ENCODE assay signal across 14 mouse cellular contexts in genomic region chr4:134651358-134651757, GRCm38 (mm10). TPM values are rescaled to one million over a fixed set of nuclear protein-coding genes. Genes with fewer than 3 reads are reported as not detected.
DNase-seq lines count a peak whose midpoint lies in the region; ATAC-seq and TF ChIP-seq lines count a peak whose summit lies in the region.
"Had no signal": no experiment of that assay in that cellular context is flagged by ENCODE, and none has a peak within 500 bp of the region (broad histone marks: within the 10 kb centered on the region; RNA-seq: fewer than 3 reads in every experiment).

No protein-coding gene starts in this region.

- H3K4me1 ChIP-seq in heart, postnatal 0 days (ENCODE audit: control insufficient read depth, insufficient read depth): no peaks in the 10 kb centered on the region

- no peaks in the 10 kb centered on the region for H3K36me3 ChIP-seq in heart, postnatal 0 days (replicated peaks; ENCODE audit: control insufficient read depth, insufficient read depth, low read length)
- H3K36me3 ChIP-seq: G1E; heart, embryonic 13.5 days; limb, embryonic 15.5 days had no signal

- no peak overlapping the region for H3K27ac ChIP-seq in heart, postnatal 0 days (ENCODE audit: low read depth)
- H3K27ac ChIP-seq: heart, embryonic 13.5 days; limb, embryonic 15.5 days had no signal

- 68% methylated on average over 7 of the region's 7 CpGs for WGBS in heart, postnatal 0 days

- H3K9me3 ChIP-seq in heart, postnatal 0 days (replicated peaks; ENCODE audit: control insufficient read depth, low read length): no peaks in the 10 kb centered on the region
- H3K9me3 ChIP-seq: G1E; heart, embryonic 13.5 days; limb, embryonic 15.5 days had no signal

- H3K4me2 ChIP-seq in heart, postnatal 0 days (ENCODE audit: low read depth, low read length): no peak overlapping the region
- H3K4me2 ChIP-seq: heart, embryonic 13.5 days; limb, embryonic 15.5 days had no signal

- H3K4me3 ChIP-seq in heart, postnatal 0 days (ENCODE audit: low read depth, low read length): no peak overlapping the region
- H3K4me3 ChIP-seq: heart, embryonic 13.5 days; limb, embryonic 15.5 days had no signal

- peak; percentile 51 for DNase-seq in adrenal gland, postnatal 10 days
- no peak for DNase-seq in adrenal gland, postnatal 25 days
- DNase-seq in kidney, postnatal 10 days: peak; percentile 52
- DNase-seq in kidney, adult 9 months: no peak
- peak; percentile 32 to 58 for DNase-seq in adrenal gland, postnatal 36 days
- peak; percentile 36 for DNase-seq in heart, postnatal 0 days (ENCODE audit: low spot score)
- DNase-seq: kidney, postnatal 36 days; midbrain, embryonic 14.5 days; thymus, postnatal 25 days had no signal

- no peaks in the 10 kb centered on the region for H3K27me3 ChIP-seq in heart, postnatal 0 days (ENCODE audit: control insufficient read depth, insufficient read depth, low read length)
- H3K27me3 ChIP-seq: heart, embryonic 13.5 days; limb, embryonic 15.5 days had no signal

- TF ChIP-seq CTCF in heart, postnatal 0 days (IDR thresholded peaks at IDR 0.05; ENCODE audit: low read depth): no peak

- no peak overlapping the region for H3K9ac ChIP-seq in heart, postnatal 0 days (replicated peaks; ENCODE audit: low read depth, low read length)
- H3K9ac ChIP-seq: heart, embryonic 13.5 days; limb, embryonic 15.5 days had no signal

- no peak for TF ChIP-seq EP300 in heart, postnatal 0 days (IDR thresholded peaks at IDR 0.05; ENCODE audit: low read depth)

- peak; percentile 54 for ATAC-seq in heart, postnatal 0 days (ENCODE audit: insufficient read depth, low read depth)
- ATAC-seq in CD4-positive, CD25-positive, alpha-beta regulatory T cell, adult 4 months: no peak
- ATAC-seq in activated CD4-positive, CD25-positive, alpha-beta regulatory T cell, adult 4 months: no peak

RNA-seq across cellular contexts. Expression of gene Man1c1, which starts 52.7 kb away (rescaled TPM):
- total RNA-seq in adrenal gland, postnatal 10 days (2021): 10 to 100 TPM; 21.3 TPM
- 16.7 and 22.0 TPM in 2 replicates for total RNA-seq in adrenal gland, postnatal 25 days (2021)
- total RNA-seq in adrenal gland, postnatal 36 days (2021): 10 to 100 TPM; 18.5 to 24.7 TPM
- 14.8 and 21.2 TPM in 2 replicates for total RNA-seq in heart, postnatal 0 days (2014; rRNA removed; ENCODE audit: low replicate concordance)
- polyA plus RNA-seq in heart, postnatal 0 days (2015; fragmentation: Nextera tagmentation; extraction: Ambion mirVana): 3.8 TPM in 2 replicates
- 1 to 10 TPM; 1.0 to 1.4 TPM for polyA plus RNA-seq in CD4-positive, CD25-positive, alpha-beta regulatory T cell, adult 4 months (2017; shearing (Covaris generic))
- 1 to 10 TPM; 1.0 to 1.9 TPM for polyA plus RNA-seq in activated CD4-positive, CD25-positive, alpha-beta regulatory T cell, adult 4 months (2017; shearing (Covaris generic))
- polyA plus RNA-seq: G1E had no signal

Comparison
In these comparisons a context has a peak if more than half of its experiments do, and no peak if none do; other contexts are left out.
1. DNase-seq: peak in adrenal gland, postnatal 10 days (single experiment), kidney, postnatal 10 days (single experiment), adrenal gland, postnatal 36 days (2 of 2) and heart, postnatal 0 days (single experiment); none in adrenal gland, postnatal 25 days (single experiment) and kidney, adult 9 months (single experiment).